Comparison of ENCODE assay signal across 22 mouse cellular contexts in genomic region chr11:100688443-100688842, GRCm38 (mm10). TPM values are rescaled to one million over a fixed set of nuclear protein-coding genes. Genes with fewer than 3 reads are reported as not detected.
A peak's percentile ranks its signal among the peaks of the same experiment; 100 is the strongest.
DNase-seq lines count a peak whose midpoint lies in the region; ATAC-seq lines count a peak whose summit lies in the region.
"Had no signal": no experiment of that assay in that cellular context is flagged by ENCODE, and none has a peak within 500 bp of the region (broad histone marks: within the 10 kb centered on the region; RNA-seq: fewer than 3 reads in every experiment).

No protein-coding gene starts in this region.

- intact Hi-C loops in heart, postnatal 14 days (cut with DNase I), result loop anchor here (5.0 kb wide), 1 partner anchor 36 kb away; no protein-coding TSS in a partner anchor
- intact Hi-C loops in heart, postnatal 36 days (cut with DNase I), result no loop called here

- no peaks in the 10 kb centered on the region for H3K9me3 ChIP-seq in heart, embryonic 12.5 days (replicated peaks)
- H3K9me3 ChIP-seq: G1E had no signal

- H3K9ac ChIP-seq in heart, embryonic 12.5 days, result no peak overlapping the region

- H3K4me3 ChIP-seq in heart, embryonic 12.5 days, result no peak overlapping the region

- H3K36me3 ChIP-seq in heart, embryonic 12.5 days, result no peaks in the 10 kb centered on the region
- H3K36me3 ChIP-seq: G1E had no signal

- ATAC-seq in heart, embryonic 12.5 days (ENCODE audit: insufficient number of reproducible peaks, low FRiP score), result 0 out of 2 replicates have a peak, but pooled peaks have one; percentile 53
- ATAC-seq: activated CD4-positive, CD25-positive, alpha-beta regulatory T cell, adult 4 months; CD4-positive, CD25-positive, alpha-beta regulatory T cell, adult 4 months; Patski had no signal

- H3K27me3 ChIP-seq in heart, embryonic 12.5 days (replicated peaks), result peaks cover 38% of the 10 kb centered on the region
- H3K27me3 ChIP-seq: CH12.LX had no signal

- 59% methylated on average over 4 of the region's 4 CpGs for WGBS in heart, embryonic 12.5 days

- no peak overlapping the region for H3K4me2 ChIP-seq in heart, embryonic 12.5 days

- no peak overlapping the region for H3K27ac ChIP-seq in heart, embryonic 12.5 days (ENCODE audit: poor library complexity, severe bottlenecking)

- DNase-seq in heart, adult 11 months, result peak; percentile 87
- no peak for DNase-seq in heart, postnatal 14 days
- no peak for DNase-seq in heart, postnatal 36 days
- DNase-seq: adrenal gland, adult 2 months; adrenal gland, adult 8-10 months; adrenal gland, postnatal 10 days; adrenal gland, postnatal 14 days; adrenal gland, postnatal 25 days; adrenal gland, postnatal 36 days; B cell, adult 2 months; cerebellum, adult 11 months; cerebellum, adult 11-12 months; cerebellum, adult 18-20 months had no signal

- peaks cover 9% of the 10 kb centered on the region for H3K4me1 ChIP-seq in heart, embryonic 12.5 days (replicated peaks)

RNA-seq across cellular contexts. Expression of gene Zfp385c, which starts 3.8 kb away (rescaled TPM):
- total RNA-seq in heart, postnatal 14 days (2021), result under 1 TPM; 0.10 to 0.29 TPM
- 0.41 TPM in 1 of 2 replicates, not detected in the other for polyA plus RNA-seq in heart, embryonic 12.5 days (2016; fragmentation: Nextera tagmentation; extraction: Ambion mirVana)
- under 1 TPM in 1 of 2 experiments, not detected in 1; 0.28 TPM for total RNA-seq in heart, postnatal 36 days (2021)
- total RNA-seq: adrenal gland, postnatal 14 days had no signal
- polyA plus RNA-seq: C2C12, G1E, Patski had no signal

RNA-seq across cellular contexts. Expression of gene Dhx58, which starts 15.6 kb away (rescaled TPM):
- total RNA-seq in heart, postnatal 14 days (2021), result under 1 TPM; 0.76 to 1.00 TPM
- polyA plus RNA-seq in heart, embryonic 12.5 days (2016; fragmentation: Nextera tagmentation; extraction: Ambion mirVana), result 0.74 and 0.90 TPM in 2 replicates
- total RNA-seq in heart, postnatal 36 days (2021), result 1 to 10 TPM in 1 of 2 experiments, under 1 TPM in 1; 0.75 to 2.8 TPM

RNA-seq across cellular contexts. Expression of gene Kat2a, which starts 23.8 kb away (rescaled TPM):
- total RNA-seq in heart, postnatal 14 days (2021), result 10 to 100 TPM; 12.9 to 13.7 TPM
- 45.4 and 49.0 TPM in 2 replicates for polyA plus RNA-seq in heart, embryonic 12.5 days (2016; fragmentation: Nextera tagmentation; extraction: Ambion mirVana)
- total RNA-seq in heart, postnatal 36 days (2021), result 10 to 100 TPM; 12.4 to 13.0 TPM

RNA-seq across cellular contexts. Expression of gene Hspb9, which starts 25.2 kb away (rescaled TPM):
- total RNA-seq in heart, postnatal 14 days (2021), result not detected
- polyA plus RNA-seq in heart, embryonic 12.5 days (2016; fragmentation: Nextera tagmentation; extraction: Ambion mirVana), result 0.27 TPM in 1 of 2 replicates, not detected in the other
- total RNA-seq in heart, postnatal 36 days (2021), result under 1 TPM in 1 of 2 experiments, not detected in 1; 0.43 TPM
- total RNA-seq: adrenal gland, adult 18-20 months; adrenal gland, adult 2 months; adrenal gland, postnatal 14 days; adrenal gland, postnatal 25 days; adrenal gland, postnatal 36 days; CH12.LX had no signal
- polyA plus RNA-seq: adrenal gland, adult 2 months; brain, embryonic 14.5 days had no signal

RNA-seq across cellular contexts. Expression of gene Rab5c, which starts 49.6 kb away (rescaled TPM):
- 10 to 100 TPM; 70.4 to 74.6 TPM for total RNA-seq in heart, postnatal 14 days (2021)
- 10.5 and 11.4 TPM in 2 replicates for polyA plus RNA-seq in heart, embryonic 12.5 days (2016; fragmentation: Nextera tagmentation; extraction: Ambion mirVana)
- total RNA-seq in heart, postnatal 36 days (2021), result 10 to 100 TPM; 54.3 to 62.1 TPM
